Mouse (Mus musculus) spleen, postnatal 4 days (tissue): ENCODE measurements around the gene Zfp423.
"Not testable (repeated sequence)": the region's sequence is repeated elsewhere in the genome, so short reads cannot be mapped to it uniquely, and the experiment has no call there.

Source experiments
- DNase-seq, 2 experiments: peaks; one replicate each; pipeline ENCODE4 v3.0.0; 2022; ENCODE audit warnings: low spot score in 2 of 2

Zfp423 gene

DNA sequence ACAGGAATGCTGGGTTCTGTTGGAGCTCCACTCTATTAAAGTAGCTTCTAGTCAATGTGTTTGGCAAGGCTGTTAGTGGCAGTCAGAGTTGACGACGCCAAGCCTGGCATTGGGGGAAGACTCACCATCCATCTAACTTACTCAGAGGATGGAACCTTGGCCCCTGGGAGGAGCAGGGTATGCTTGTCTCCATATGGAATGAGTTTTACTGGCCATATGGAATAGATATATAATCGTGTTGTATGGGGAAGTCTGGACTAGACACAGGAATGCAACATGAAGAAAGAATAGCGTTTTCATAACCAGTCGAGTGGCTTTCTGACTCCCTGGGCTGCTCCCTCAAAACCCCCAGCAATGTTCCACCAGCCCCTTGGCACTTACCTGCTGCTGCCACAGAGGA, 55.3 kb downstream of the Zfp423 start:
- DNase-seq = no peak

DNA sequence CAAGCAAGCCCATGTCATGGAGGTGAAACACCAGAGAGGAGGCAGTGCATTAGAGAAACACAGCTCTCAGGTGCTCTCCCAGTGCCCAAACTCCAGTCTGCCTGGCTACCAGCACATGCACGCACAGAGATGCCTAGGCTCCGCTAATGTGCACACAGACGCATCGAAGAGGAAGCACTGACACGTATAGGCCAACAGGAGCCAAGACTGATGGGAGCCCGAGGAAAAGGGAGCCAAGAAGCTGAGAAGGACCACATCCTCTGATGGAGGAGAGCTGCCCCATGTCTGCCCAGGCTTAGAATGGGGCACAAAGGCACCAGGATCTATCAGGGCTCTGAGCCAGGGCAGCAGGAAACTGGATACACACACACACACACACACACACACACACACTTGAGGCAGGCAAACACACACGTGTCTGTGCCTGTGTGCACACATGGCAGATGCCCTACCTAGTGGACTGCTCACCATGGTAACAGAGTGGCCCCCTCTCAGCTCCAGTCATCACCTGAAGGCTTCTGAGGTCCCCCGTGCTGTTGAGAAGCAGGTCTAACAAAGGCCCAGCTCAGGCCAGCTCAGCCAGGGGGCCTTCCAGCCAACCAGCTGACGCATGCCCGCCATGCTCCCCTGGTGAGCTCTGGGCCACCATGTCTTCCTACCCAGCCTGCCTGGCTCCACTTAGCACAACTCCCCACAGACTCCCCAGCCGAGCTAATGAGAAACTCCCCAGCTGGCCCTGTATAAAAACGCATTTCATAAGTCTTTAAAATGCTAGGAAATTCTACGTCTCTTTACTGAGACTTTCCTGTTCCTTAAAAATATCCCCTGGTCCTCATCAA, 64.0 kb downstream of the Zfp423 start:
- no peak for DNase-seq

DNA sequence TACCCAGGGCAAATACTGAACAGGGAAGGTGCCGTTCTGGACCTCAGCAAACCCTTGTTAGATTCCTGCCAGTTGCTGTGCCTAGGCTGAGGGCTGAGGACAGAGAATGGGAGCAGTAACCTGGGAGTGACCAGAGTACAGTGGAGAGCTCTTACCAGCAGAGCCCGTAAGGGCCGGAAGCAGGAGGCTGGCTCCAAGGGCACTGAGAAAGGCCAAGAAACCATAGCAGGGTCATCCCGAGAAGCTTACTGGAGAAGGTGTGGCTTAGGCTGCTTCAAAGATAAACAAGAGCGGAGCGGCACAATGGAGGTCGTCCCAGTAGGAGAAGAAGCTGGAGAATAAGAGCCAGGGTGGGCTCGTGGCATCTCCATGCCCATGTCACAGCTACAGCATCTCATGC, 65.1 kb downstream of the Zfp423 start:
- no peak for DNase-seq

DNA sequence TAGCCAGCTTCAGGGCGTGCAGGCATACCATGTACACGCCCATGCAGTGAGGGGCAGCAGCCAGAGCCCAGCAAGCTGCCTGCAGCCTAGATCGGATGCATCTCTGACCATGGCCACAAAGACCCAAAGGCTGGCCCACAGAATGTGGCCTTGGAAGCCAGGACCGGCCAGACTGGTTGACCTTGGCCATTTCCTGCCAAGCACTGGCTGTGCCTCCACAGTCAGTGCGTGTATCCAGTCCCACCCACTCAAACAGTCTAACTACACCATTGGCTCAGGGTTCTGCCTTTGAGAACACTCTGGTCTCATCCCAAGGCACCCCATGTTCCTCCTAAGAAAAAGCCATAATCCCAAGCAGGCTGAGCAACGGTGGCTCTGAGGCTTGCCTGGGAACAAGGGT, 65.8 kb downstream of the Zfp423 start:
- DNase-seq = no peak

DNA sequence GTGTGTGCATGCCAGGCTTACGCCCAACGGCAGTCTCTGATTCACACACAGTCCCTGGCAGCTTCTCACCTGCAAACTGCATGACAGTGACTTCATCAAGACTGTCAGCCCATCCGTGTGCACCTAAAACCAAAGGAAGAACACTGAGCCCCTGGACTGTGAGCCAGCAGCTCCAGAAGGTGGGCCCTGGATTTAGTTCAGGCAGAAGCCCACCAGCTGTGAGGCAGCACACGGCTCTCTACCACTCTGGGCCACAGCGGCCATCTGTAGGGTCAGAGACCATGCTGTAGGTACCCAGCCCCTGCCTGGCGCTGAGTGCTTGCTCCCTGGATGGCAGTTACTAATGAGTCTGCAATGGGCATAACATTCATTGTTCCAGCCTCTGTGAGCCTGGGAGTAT, 66.5 kb downstream of the Zfp423 start:
- no peak for DNase-seq

DNA sequence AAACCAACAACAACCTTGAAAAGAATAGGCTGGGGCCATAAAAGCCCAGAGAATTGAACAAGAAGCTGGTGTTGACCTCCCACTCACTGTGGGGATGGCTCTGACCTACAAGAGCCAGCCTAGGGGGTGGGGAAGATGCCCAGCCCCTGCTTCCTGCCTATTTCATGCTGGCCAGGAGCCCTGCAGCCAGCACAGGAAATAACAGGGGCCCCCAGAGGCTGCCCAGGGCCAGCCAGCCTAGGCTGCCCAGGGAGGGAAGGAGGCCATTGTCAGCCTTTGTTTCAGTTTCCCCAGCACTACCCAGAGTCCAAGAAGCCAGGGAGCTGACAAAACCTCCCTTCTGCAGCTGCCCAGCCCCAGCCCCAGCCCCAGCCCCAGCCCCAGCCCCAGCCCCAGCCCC, 67.5 kb downstream of the Zfp423 start:
- DNase-seq = no peak

DNA sequence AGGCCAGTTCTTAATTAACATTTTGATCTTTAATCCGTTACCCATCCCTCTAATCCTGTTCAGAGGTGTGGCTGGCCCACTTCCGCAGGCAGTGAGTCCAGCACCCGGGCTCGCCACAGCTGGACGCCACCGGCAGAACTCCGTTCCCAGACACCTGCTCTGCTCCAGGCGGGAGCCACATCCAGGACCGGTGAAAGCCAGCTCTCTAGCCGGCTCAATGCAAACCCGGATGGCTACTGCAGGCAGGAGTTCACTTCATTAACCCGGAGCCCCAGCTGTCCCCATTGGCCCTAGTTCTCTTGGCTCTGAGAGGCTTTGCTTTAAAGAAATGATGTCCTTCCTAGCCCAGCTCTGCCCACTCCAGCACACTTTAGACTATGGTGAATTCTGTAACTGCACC, 71.4 kb downstream of the Zfp423 start:
- DNase-seq = no peak

DNA sequence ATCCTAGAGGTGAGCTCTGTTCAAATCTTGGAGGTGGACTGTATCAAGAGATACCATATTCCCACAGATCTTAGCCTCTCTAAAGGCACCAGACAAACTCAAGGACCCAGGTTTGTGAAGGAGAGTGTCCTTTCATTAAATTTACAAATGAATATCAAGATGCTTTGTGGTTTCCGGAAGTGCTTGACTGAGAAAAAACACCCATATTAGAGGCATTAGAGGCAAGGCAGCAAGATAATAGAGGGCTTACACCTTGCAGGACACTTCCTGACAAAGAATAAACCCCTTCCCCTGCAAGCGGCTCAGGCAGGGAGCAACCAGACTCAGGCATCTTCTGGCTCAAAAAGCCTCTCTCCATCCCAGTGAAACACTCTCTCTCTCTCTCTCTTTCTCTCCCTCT, 78.3 kb downstream of the Zfp423 start:
- DNase-seq = no peak

DNA sequence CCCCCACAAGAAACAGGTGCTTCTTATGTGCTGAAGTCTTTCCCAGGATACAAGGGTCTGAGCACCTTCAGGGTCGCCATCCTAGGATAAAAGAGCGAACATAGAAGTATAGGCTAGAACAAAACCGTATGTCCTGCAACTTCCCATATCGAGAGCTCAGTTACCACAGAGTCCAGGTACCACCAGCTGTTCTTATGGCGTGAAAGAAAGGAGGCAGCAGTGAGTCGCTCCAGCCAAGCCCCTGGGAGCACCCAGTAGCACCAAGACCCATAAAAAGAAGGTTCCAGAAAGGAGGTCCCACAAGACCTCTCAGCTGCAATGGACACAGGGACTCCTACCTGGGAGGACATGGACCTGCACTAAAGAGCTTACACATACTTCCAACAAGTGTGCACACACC, 83.5 kb downstream of the Zfp423 start:
- no peak for DNase-seq

DNA sequence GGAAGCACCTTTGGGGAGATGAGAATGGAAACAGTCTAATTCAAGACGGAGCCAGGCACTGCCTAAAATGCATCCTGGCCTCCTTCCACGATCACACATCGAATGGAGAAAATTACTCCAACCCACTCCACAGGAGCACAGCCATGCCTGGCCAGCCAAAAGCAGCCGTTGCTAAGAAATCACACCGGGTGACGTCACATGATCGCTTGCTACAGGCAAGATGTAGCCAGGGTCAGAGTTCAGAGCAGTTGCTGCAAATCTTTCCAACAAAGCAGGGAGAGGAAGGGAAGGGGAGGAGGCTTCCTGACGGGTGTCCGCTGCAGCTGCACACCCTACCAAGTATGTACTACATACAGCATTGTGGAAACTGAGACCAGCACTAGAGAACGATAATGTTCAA, 83.9 kb downstream of the Zfp423 start:
- DNase-seq = no peak

DNA sequence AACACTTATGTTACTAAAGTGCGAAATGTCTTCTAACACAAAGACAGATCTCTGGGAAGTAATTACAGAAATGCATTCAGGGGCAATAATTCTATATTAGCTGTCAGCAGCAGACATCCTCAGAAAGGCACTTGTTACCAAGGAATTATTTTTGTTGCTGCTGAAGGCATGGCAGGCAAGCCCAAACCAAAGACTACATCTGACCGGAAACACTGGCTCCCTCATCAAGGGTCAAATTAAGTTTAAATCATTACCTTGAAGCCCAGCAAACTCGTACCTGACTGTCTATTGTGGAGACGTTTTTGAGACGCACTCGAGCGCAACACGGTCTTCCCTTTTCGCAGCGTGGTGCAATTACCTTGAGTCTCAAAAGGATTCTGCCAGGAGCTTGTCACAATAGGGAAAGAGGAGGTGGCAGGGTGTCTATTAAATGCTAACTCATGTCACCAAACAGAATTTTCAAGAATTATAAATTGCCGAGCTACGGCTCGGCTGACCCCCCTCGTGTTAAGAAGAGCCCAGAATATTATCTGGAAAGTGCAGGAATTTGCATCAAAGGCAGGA, 86.3 kb downstream of the Zfp423 start:
- DNase-seq = no peak

DNA sequence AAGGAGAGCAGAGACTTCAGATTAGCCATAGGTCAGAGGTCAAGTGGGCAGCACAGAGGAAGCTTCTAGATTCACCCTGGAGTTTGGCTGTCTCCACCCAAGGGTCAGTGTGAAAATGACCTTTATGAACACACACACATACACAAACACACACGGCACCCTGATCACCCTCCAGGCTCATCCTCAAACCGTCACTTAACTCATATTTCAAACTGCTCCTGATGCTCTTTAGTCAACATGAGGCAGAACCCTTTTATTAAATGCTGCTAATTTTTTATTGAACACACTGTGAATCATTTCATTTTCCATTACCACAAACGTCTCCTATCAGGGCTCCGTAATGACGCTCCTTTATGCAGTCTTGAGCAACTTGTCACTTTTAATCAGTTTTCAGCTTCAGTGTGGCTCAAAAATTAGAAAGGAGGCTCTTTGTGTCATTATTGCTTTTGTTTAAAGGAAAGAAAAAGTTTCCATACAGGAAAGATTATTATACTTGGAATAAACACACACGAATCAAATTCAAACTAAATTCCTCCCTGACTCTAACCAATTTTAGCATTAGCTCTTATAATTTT, 87.0 kb downstream of the Zfp423 start:
- no peak for DNase-seq

DNA sequence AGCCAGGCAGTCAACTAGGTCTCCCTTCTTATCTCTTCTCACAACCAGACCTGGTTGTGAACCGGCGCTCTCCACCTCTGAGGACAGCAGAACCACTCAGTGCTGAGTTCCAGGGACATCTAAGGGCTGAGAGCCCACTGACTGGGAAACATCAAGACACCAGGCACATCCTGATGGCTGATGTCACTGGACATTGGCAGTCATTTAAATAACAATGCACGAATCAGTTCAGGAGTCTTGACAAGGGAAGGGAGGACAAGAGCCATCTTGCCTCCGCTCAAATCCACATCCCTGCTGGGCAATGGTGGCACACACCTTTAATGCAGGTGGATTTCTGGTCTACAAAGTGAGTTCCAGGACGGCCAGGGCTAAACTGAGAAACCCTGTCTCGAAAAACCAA, 92.8 kb downstream of the Zfp423 start:
- no peak for DNase-seq

DNA sequence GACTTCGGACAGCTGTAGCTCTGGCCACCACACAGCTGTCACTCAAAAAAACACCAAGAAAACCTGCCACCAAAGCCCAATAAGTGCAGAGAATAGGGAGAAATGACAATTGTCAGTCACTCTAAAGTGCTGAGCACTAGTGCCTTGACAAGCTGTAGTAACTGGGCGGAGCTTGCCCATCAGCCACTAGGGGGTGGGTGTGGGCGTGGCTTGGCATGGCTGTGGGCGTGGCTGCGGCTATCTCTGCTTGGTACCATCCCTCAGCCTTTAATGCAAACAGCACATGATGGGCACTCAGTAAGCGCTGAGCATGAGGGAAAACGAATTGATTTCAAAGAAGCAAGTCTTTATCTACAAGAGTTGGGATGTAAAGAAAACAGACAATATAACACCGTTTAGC, 95.2 kb downstream of the Zfp423 start:
- DNase-seq = peak in 1 of 2 experiments; percentile 25

DNA sequence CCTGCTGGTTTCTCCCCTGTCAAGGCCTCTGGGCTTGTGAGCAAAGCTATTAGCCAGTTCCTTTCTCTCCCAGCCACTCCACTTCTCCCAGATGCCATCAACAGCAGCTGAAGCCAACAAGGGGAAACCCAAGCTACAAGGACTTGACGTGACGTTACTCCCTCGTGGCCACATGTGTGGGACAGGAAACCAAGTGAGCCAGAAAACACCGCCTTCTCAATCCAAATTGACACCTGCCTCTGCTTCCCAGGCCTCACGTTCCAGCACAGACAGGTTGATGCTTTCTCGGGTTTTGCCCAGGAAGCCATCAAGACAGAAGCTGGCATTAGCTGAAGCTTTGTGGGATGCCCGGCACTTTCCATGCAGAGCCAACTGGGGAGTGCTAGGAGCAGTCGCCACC, 96.3 kb downstream of the Zfp423 start:
- DNase-seq = no peak

DNA sequence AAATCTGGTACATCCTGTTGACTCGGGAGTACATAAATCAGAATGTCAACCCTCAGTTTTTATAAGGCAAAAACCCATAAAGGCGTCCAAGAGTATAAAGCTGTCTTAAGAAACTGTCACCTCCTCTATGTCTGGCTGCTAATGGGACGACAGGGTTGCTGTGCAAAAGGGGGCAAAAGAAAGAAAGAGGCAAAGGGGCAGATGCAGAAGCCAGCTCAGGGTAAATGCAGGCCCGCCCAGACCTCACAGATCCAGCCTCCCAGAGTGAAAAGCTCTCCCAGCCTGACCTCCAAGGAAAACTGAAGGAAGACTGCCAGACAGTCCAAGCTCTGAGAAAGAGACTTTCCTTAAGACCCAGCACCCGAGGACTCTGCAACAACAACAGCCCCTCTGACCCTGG, 97.7 kb downstream of the Zfp423 start:
- DNase-seq = no peak

DNA sequence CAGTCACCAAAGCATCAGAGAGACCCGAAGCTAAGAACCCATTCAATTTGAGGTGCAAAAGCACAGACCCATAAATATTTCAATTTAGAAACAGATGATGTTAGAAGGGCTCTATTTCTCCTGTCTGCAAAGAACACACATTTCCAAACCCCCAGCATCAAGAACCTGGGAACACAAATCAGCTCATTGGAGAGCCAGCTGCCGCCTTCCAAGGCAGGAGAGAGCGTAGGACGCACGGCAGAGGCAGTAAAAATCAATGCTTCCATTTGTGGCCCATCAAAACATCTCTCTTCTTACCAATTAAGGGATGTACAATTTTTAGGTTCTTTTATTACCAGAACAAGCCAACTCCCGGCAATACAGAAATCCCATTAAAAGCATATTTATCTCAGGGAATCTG, 98.5 kb downstream of the Zfp423 start:
- no peak for DNase-seq

DNA sequence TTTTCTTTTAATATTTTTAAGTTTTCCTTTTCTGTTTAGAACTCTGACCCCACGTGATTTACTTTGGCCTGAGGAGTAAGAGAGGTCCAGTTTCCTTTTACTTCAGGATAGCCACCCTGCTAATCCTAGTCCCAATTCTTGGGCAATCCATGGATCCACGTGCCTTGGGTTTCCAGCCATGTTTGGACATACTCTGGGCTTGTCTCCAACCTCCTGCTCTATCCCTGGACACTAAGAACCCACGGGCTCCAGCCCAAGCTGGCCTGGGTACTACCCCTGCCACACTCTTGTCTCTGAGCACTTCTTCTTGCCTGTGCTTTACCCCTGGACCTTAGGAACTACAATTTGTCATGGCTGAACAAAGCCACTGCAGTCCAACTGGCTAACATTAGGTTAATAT, 107.5 kb downstream of the Zfp423 start:
- DNase-seq = no peak

DNA sequence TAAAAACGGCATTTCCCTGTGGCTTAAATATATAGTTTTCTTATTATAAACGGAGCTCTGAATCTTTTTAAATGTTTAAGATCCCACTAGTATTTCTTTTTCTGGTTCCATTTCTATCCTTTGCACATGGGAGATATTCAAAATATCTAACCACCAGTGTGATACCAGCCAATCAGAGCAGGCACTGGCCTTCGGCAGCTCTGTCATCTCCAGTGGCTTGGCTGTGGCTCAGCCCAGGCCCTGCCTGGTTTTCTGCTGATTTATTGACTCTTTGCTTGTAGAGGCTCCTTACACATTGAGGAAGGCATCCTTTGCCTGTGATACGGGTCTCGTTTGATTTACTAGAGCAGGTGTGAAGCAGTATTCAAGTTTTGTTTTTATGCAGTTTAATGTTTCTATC, 108.0 kb downstream of the Zfp423 start:
- no peak for DNase-seq

DNA sequence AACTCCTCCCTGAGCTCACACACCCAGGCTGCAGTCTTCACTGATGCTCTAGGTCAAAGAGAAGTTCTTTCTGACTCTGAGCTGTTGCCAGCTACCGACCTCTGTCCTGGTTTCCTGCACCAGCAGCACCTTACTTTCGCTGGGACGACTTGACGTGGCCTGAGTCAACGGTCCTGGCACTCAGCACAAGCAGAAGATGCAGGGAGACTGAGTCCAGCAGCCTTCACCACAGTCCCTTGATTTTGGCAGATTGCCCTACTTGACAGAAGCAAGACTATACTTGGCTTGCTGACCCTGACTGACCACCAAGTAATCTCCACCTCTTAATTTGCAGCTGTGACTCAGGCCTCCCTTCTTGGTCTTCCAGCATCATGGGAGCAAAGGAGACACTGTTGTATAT, 110.6 kb downstream of the Zfp423 start:
- no peak for DNase-seq

DNA sequence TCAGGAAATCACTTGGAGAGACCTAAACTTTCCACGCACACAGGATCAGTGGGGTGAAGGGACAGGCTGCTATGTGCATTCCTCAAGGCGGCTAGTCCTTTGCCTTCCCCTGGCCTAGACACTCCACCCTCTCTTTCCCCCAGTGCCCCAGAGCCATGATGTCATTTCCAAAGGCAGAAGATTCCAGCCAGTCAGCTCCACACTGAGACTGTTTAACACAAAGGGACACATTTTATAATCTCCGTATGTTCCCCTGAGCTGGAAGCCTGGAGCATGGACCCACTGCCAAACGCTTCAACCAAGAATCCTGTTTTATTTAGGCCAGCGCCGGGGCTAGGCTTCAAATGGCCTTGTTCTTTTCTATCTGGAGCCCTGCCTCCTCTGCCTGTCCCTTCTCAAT, 111.6 kb downstream of the Zfp423 start:
- no peak for DNase-seq

DNA sequence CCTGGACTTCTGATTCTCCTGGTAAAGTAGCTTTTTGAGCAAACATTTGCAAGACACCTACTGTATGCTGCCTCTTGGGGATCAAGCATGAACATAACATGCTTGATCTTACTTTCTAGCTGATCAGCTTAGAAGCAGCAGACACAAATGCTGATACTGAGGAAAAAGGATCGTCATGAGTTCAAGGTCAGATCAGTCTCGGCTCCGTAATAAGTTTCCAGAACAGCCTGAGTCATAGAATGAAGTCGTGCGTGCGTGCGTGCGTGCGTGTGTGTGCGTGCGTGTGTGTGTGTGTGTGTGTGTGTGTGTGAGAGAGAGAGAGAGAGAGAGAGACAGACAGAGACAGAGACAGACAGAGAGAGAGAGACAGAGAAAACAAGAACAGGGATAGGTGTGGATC, 117.3 kb downstream of the Zfp423 start:
- not testable (repeated sequence) for DNase-seq

DNA sequence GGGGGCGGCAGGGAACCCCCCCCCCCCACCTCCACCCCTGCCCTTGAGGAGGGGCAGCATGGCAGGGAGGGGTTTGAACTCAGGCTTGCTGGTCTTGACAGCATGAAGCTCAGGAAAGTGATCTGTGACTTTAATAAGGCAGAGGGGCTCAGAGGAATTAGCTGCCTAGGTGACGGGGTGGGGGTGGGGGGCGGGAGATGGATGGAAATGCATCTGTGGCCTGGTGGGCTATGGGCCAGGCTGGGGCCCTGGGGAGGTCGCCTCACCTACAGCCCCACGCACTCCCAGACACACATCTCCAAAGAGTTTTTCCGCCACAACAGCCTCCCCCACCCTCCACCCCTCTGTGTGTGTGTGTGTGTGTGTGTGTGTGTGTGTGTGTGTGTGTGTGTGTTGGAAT, 122.1 kb downstream of the Zfp423 start:
- DNase-seq = no peak
